Mouse (Mus musculus) kidney, adult 2 months (tissue): ENCODE results near the gene Gna15. TPM values are rescaled to one million over a fixed set of nuclear protein-coding genes. Genes with fewer than 3 reads are reported as not detected.

ENCODE experiments used
- DNase-seq: peaks from one replicate; pipeline ENCODE4 v3.0.0; 2021
- H3K27ac ChIP-seq: fragments of 200-500 bp; 2 replicates; pipeline ENCODE4 v1.5.1; 2012; ENCODE audit warnings: low read depth, low read length, control low read depth, inconsistent platforms; ENCODE audit not compliant: insufficient read depth
- H3K27me3 ChIP-seq: fragments of 200-500 bp; replicated peaks from 2 replicates; pipeline ENCODE4 v1.6.1; 2012; ENCODE audit warnings: mild to moderate bottlenecking, moderate library complexity, low read length, inconsistent platforms; ENCODE audit not compliant: control insufficient read depth, insufficient read depth
- H3K36me3 ChIP-seq: fragments of 200-500 bp; 2 replicates; pipeline ENCODE4 v1.6.1; 2012; ENCODE audit warnings: mild to moderate bottlenecking, moderate library complexity, low read length, inconsistent platforms; ENCODE audit not compliant: control insufficient read depth, insufficient read depth
- H3K4me1 ChIP-seq: fragments of 200-500 bp; 2 replicates; pipeline ENCODE4 v1.6.1; 2011; ENCODE audit warnings: low read length; ENCODE audit not compliant: control insufficient read depth, insufficient read depth
- H3K4me3 ChIP-seq: fragments of 200-500 bp; 2 replicates; pipeline ENCODE4 v1.5.1; 2011; ENCODE audit warnings: mild to moderate bottlenecking, low read depth, low read length, control low read depth; ENCODE audit not compliant: insufficient read depth
- CTCF ChIP-seq: fragments of 200-500 bp; conservative IDR thresholded peaks from 2 replicates; pipeline ENCODE4 v1.5.1; 2011; ENCODE audit warnings: low read depth, mild to moderate bottlenecking, control low read depth, low read length, moderate library complexity, mixed read lengths; ENCODE audit not compliant: insufficient read depth, insufficient read length
- POLR2A ChIP-seq: fragments of 200-500 bp; IDR thresholded peaks from one replicate; pipeline ENCODE4 v1.6.1; 2011; ENCODE audit warnings: low read depth, low read length, control low read depth
- whole genome bisulfite sequencing: fragments of 180-500 bp; shearing (Covaris S2); methylation state at CpG from one replicate; pipeline ENCODE4 v1.1.7; 2018; 5-methylcytosine and 5-hydroxymethylcytosine counted together
- polyA plus RNA-seq: library from polyadenylated mRNA; depleted of rRNA; stranded (reverse); fragments of >200 nt; gene quantifications from 2 replicates; pipeline ENCODE4 v1.2.3, GENCODE M21; 2012

The Gna15 gene
- polyA plus RNA-seq, 1 experiment, result 2.1 TPM

DNA sequence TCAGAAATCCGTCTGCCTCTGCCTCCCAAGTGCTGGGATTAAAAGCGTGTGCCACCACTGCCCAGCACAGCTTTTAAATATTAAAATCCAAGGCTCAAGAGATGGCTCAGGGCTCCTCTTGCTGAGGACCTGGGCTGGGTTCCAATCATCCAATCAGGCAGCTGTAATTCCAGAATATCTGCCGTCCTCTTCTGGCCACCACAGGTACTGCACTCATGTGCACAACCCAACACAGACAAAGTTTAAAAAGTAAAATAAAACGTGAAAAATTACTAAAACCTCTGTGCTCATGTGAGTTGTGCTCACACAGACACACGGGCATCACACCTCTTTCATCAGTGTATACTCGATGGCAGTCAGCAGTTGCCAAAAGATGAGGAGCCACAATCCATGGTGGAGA, 12.7 kb upstream of the Gna15 start:
- no peak overlapping the region for H3K4me3 ChIP-seq
- H3K36me3 ChIP-seq, result no peaks in the 10 kb centered on the region
- no peak for DNase-seq
- H3K4me1 ChIP-seq, result peaks cover 7% of the 10 kb centered on the region; the same call in 1 of the 2 replicates
- H3K27me3 ChIP-seq, result no peaks in the 10 kb centered on the region
- 80% methylated on average over 6 of the region's 6 CpGs for WGBS
- H3K27ac ChIP-seq, result no peak overlapping the region
- no peak for TF ChIP-seq POLR2A
- peak; percentile 51 for TF ChIP-seq CTCF

DNA sequence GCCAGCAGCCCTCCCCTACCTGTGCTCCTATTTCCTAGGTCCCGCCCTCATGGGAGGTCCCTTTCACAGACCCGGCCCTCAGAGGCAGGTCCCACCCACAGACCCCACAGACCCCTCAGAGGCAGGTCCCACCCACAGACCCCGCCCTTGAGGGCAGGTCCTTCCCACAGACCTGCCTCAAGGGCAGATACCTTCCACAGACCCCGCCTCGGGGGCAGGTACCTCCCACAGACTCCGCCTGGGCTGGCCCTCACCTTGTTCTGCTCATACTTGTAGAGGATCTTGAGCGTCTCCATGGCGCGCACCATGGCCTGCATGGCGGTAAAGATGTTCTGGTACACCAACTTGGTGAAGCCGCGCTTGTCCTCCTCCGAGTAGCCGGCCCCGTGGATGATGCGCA, 10.8 kb upstream of the Gna15 start:
- no peak for DNase-seq
- no peaks in the 10 kb centered on the region for H3K4me1 ChIP-seq
- TF ChIP-seq CTCF (no peak), POLR2A (no peak)
- 79% methylated on average over 16 of the region's 16 CpGs for WGBS
- no peaks in the 10 kb centered on the region for H3K27me3 ChIP-seq
- no peak overlapping the region for H3K4me3 ChIP-seq
- no peak overlapping the region for H3K27ac ChIP-seq
- no peaks in the 10 kb centered on the region for H3K36me3 ChIP-seq

GRCm38 (mm10) chr10:81526779-81527178, 2.8 kb upstream of the Gna15 start:
- no peak overlapping the region for H3K4me3 ChIP-seq
- TF ChIP-seq CTCF (peak; percentile 99), POLR2A (no peak)

GRCm38 (mm10) chr10:81525017-81525694, 1.1 kb upstream of the Gna15 start:
- H3K27me3 ChIP-seq, result no peaks in the 10 kb centered on the region
- H3K4me1 ChIP-seq, result no peaks in the 10 kb centered on the region
- no peak for DNase-seq
- H3K36me3 ChIP-seq, result no peaks in the 10 kb centered on the region
- WGBS, result 58% methylated on average over 13 of the region's 13 CpGs
- H3K4me3 ChIP-seq, result no peak overlapping the region
- TF ChIP-seq CTCF (no peak), POLR2A (no peak)
- no peak overlapping the region for H3K27ac ChIP-seq

More at GRCm38 (mm10) chr10:81526779-81527178, 2.8 kb upstream of the Gna15 start:
- no peaks in the 10 kb centered on the region for H3K4me1 ChIP-seq
- DNase-seq, result peak; percentile 83
- no peaks in the 10 kb centered on the region for H3K36me3 ChIP-seq
- H3K27me3 ChIP-seq, result no peaks in the 10 kb centered on the region
- 9% methylated on average over 14 of the region's 14 CpGs for WGBS
- no peak overlapping the region for H3K27ac ChIP-seq

DNA sequence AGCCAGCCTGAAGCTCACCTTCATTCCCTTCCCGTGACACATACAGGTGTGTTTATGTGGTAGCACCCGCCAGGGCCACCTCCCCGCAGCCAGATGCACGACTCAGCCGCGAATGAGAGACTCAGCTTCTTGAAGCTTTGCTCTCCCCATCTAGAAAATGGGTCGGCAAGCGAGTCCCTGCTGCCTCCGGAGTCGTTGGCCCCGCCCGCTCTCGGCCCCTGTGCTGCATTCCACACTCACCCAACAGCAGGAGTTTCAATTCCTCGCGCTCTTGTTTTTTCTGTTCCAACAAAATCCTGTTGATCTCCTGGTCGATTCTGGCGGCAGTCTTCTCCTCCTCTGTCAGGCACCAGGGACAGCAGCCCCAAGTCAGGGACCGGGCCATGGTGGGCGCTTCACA, 455 bp downstream of the Gna15 start:
- Histone ChIP-seq H3K27me3 (no peaks in the 10 kb centered on the region), H3K4me1 (no peaks in the 10 kb centered on the region), H3K36me3 (no peaks in the 10 kb centered on the region), H3K4me3 (no peak overlapping the region), H3K27ac (no peak overlapping the region)
- WGBS, result 37% methylated on average over 19 of the region's 19 CpGs
- no peak for DNase-seq
- TF ChIP-seq POLR2A (no peak), CTCF (no peak)

GRCm38 (mm10) chr10:81523142-81523541, 883 bp downstream of the Gna15 start:
- TF ChIP-seq CTCF, result no peak
- TF ChIP-seq POLR2A, result no peak

GRCm38 (mm10) chr10:81519978-81520365, 4.1 kb downstream of the Gna15 start:
- no peaks in the 10 kb centered on the region for H3K27me3 ChIP-seq
- no peaks in the 10 kb centered on the region for H3K4me1 ChIP-seq
- 48% methylated on average over 3 of the region's 3 CpGs for WGBS
- no peak for DNase-seq
- H3K36me3 ChIP-seq, result no peaks in the 10 kb centered on the region
- H3K4me3 ChIP-seq, result no peak overlapping the region
- TF ChIP-seq POLR2A, result no peak
- no peak for TF ChIP-seq CTCF
- no peak overlapping the region for H3K27ac ChIP-seq

More at GRCm38 (mm10) chr10:81523142-81523541, 883 bp downstream of the Gna15 start:
- no peaks in the 10 kb centered on the region for H3K27me3 ChIP-seq
- H3K27ac ChIP-seq, result no peak overlapping the region
- no peak overlapping the region for H3K4me3 ChIP-seq
- no peaks in the 10 kb centered on the region for H3K4me1 ChIP-seq
- no peaks in the 10 kb centered on the region for H3K36me3 ChIP-seq
- WGBS, result 72% methylated on average over 6 of the region's 6 CpGs
- DNase-seq, result no peak
